Mouse (Mus musculus) forebrain, embryonic 12.5 days (tissue): ENCODE measurements around the gene 2810021J22Rik. TPM values are rescaled to one million over a fixed set of nuclear protein-coding genes. Genes with fewer than 3 reads are reported as not detected.

Experiments
- ATAC-seq: fragments of 200-750 bp; cut with Nextera tagmentation; 2 replicates; pipeline ENCODE4 v1.8.0; 2017; ENCODE audit warnings: moderate TSS enrichment; ENCODE audit not compliant: low FRiP score
- H3K27ac ChIP-seq: fragments of 300-500 bp; sonication (generic); 2 replicates; pipeline ENCODE4 v1.5.1; 2016; ENCODE audit warnings: mild to moderate bottlenecking
- H3K27me3 ChIP-seq: fragments of 300-500 bp; sonication (generic); 2 replicates; pipeline ENCODE4 v1.6.1; 2016; ENCODE audit warnings: mild to moderate bottlenecking
- H3K36me3 ChIP-seq: fragments of 300-500 bp; sonication (generic); replicated peaks from 2 replicates; pipeline ENCODE4 v1.6.1; 2016; ENCODE audit warnings: mild to moderate bottlenecking
- H3K4me1 ChIP-seq: fragments of 300-500 bp; sonication (generic); 2 replicates; pipeline ENCODE4 v1.6.1; 2016
- H3K4me2 ChIP-seq: fragments of 300-500 bp; sonication (generic); 2 replicates; pipeline ENCODE4 v1.6.1; 2016; ENCODE audit warnings: mild to moderate bottlenecking, moderate library complexity
- H3K4me3 ChIP-seq: fragments of 300-500 bp; sonication (generic); replicated peaks from 2 replicates; pipeline ENCODE4 v1.5.1; 2016; ENCODE audit warnings: mild to moderate bottlenecking
- H3K9ac ChIP-seq: fragments of 300-500 bp; sonication (generic); 2 replicates; pipeline ENCODE4 v1.6.1; 2016; ENCODE audit warnings: mild to moderate bottlenecking
- H3K9me3 ChIP-seq: fragments of 300-500 bp; sonication (generic); 2 replicates; pipeline ENCODE4 v1.6.1; 2016
- WGBS: fragments of 180-500 bp; shearing (Covaris S2); methylation state at CpG from one replicate; pipeline ENCODE4 v1.1.7; 2016; 5-methylcytosine and 5-hydroxymethylcytosine counted together
- polyA plus RNA-seq: library from polyadenylated mRNA; unstranded; fragments of >200 nt; fragmentation: Nextera tagmentation; extraction: Ambion mirVana; gene quantifications from 2 replicates; pipeline ENCODE4 v1.2.1, GENCODE M21; 2016

2810021J22Rik gene
- polyA plus RNA-seq, 1 experiment from 2014 or later, result 11.1 TPM

GRCm38 (mm10) chr11:58890511-58890910, 23.5 kb downstream of the 2810021J22Rik start:
- H3K4me1 ChIP-seq, result no peaks in the 10 kb centered on the region
- H3K9me3 ChIP-seq, result no peaks in the 10 kb centered on the region
- no peak overlapping the region for H3K4me3 ChIP-seq
- H3K27ac ChIP-seq, result no peak overlapping the region
- no peak overlapping the region for H3K9ac ChIP-seq
- no peak for ATAC-seq
- no peak overlapping the region for H3K4me2 ChIP-seq
- H3K36me3 ChIP-seq, result peaks cover 45% of the 10 kb centered on the region
- WGBS, result 92% methylated on average over 10 of the region's 10 CpGs
- no peaks in the 10 kb centered on the region for H3K27me3 ChIP-seq

DNA sequence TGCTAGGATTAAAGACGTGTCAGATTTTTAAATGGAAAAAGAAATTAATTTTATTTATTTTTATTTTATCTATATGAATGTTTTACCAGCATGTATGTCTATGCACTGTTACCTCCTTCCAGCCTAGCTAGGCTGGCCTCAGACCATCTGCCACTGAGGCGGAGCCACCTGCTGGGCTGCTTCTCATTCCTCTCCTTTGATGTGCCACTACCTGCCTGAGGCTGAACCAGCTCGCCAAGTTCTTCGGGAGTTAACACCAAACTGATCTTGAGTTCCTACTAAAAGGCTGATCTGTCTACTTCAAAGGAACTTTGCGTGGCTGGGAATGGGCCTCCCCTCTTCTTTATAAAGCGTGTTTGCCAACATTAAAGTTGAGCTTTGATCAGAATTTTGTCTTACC, 27.4 kb downstream of the 2810021J22Rik start:
- Histone ChIP-seq H3K4me2 (no peak overlapping the region), H3K4me3 (no peak overlapping the region), H3K9ac (no peak overlapping the region), H3K27ac (no peak overlapping the region), H3K36me3 (peaks cover 70% of the 10 kb centered on the region), H3K4me1 (0 out of 2 replicates have a peak, but pooled peaks cover 3% of the 10 kb centered on the region), H3K9me3 (no peaks in the 10 kb centered on the region), H3K27me3 (no peaks in the 10 kb centered on the region)
- WGBS, result 79% methylated on average over 6 of the region's 6 CpGs
- no peak for ATAC-seq

DNA sequence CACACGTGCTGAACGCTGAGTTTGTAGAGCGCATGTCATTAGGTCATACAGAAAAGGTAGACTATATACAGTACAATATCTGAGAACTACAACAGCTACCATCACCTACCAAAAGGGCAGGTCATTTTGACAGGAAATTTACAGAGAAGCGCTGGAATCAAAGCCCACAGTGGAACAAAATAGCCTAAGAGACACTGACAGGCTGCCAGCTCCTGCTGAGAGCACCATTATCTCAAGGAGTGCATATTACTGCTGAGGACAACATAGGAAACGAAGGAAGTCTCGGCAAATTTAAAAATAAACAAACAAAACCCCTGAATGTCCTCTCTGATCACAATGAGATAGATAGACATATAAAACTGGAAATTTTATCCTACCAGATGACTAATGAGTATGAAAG, 30.5 kb downstream of the 2810021J22Rik start:
- Histone ChIP-seq H3K9me3 (no peaks in the 10 kb centered on the region), H3K4me3 (no peak overlapping the region), H3K9ac (no peak overlapping the region), H3K27me3 (no peaks in the 10 kb centered on the region), H3K27ac (no peak overlapping the region), H3K4me2 (no peak overlapping the region), H3K36me3 (peaks cover 59% of the 10 kb centered on the region), H3K4me1 (0 out of 2 replicates have a peak, but pooled peaks cover 3% of the 10 kb centered on the region)
- ATAC-seq, result no peak
- 83% methylated on average over 6 of the region's 6 CpGs for WGBS

DNA sequence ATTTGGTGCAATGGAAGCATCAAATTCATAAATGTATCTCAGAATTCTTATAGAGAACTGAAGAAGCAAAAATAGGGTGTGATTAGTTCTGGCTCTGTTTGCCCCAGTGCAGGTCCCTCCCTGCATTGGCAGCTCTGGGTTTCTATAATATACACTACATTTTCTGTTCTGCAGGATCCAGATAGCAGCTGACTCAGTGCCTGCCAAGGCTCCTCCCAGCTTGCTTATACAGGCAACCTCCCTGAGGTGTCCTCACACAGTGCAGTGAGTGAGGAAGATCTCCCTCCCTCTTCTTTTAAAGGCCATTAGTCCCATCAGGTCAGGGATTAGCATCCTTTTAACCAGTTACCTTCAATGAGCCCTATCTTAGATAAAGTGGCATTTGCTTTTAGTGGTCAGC, 34.1 kb downstream of the 2810021J22Rik start:
- Histone ChIP-seq H3K9me3 (no peaks in the 10 kb centered on the region), H3K9ac (no peak overlapping the region), H3K36me3 (peaks cover 45% of the 10 kb centered on the region)

GRCm38 (mm10) chr11:58903511-58904409, 36.7 kb downstream of the 2810021J22Rik start, which contains the start of gene Zfp39:
Gene Zfp39 (minus strand): TSS chr11:58904225.
- ATAC-seq, result peak; percentile 99
- H3K4me2 ChIP-seq, result peak within 1 kb of the TSS; percentile 85
- peak within 1 kb of the TSS; percentile 88 for H3K9ac ChIP-seq
- no peaks in the 10 kb centered on the region for H3K27me3 ChIP-seq
- WGBS, result under 1% methylated on average over 40 of the region's 40 CpGs
- H3K36me3 ChIP-seq, result peaks cover 24% of the 10 kb centered on the region
- H3K4me3 ChIP-seq, result peak within 1 kb of the TSS; percentile 75
- H3K27ac ChIP-seq, result peak within 1 kb of the TSS; percentile 80
- H3K9me3 ChIP-seq, result no peaks in the 10 kb centered on the region
- peaks cover 11% of the 10 kb centered on the region for H3K4me1 ChIP-seq

More for the DNA sequence above, 34.1 kb downstream of the 2810021J22Rik start:
- Histone ChIP-seq H3K27ac (no peak overlapping the region), H3K4me2 (no peak overlapping the region), H3K4me3 (no peak overlapping the region), H3K27me3 (no peaks in the 10 kb centered on the region), H3K4me1 (peaks cover 13% of the 10 kb centered on the region)
- ATAC-seq, result no peak

GRCm38 (mm10) chr11:58904410-58904718, 37.3 kb downstream of the 2810021J22Rik start:
- peak overlapping the region; percentile 85 for H3K4me2 ChIP-seq
- H3K9ac ChIP-seq, result 0 out of 2 replicates have a peak overlapping the region, but pooled peaks have one; percentile 21
- peaks cover 11% of the 10 kb centered on the region for H3K4me1 ChIP-seq
- no peaks in the 10 kb centered on the region for H3K27me3 ChIP-seq
- no peaks in the 10 kb centered on the region for H3K9me3 ChIP-seq
- 2% methylated on average over 8 of the region's 8 CpGs for WGBS
- H3K4me3 ChIP-seq, result peak overlapping the region; percentile 75
- peaks cover 18% of the 10 kb centered on the region for H3K36me3 ChIP-seq
- ATAC-seq, result peak; percentile 60; the same call in 1 of the 2 replicates
- no peak overlapping the region for H3K27ac ChIP-seq

- Histone ChIP-seq H3K9me3 (no peaks in the 10 kb centered on the region), H3K4me2 (no peak overlapping the region), H3K9ac (no peak overlapping the region), H3K27me3 (no peaks in the 10 kb centered on the region), H3K27ac (no peak overlapping the region), H3K4me3 (no peak overlapping the region), H3K4me1 (peaks cover 11% of the 10 kb centered on the region), H3K36me3 (peaks cover 15% of the 10 kb centered on the region)
- 42% methylated on average over 6 of the region's 6 CpGs for WGBS
- no peak for ATAC-seq
Observed at GRCm38 (mm10) chr11:58904838-58905237, 37.8 kb downstream of the 2810021J22Rik start.

DNA sequence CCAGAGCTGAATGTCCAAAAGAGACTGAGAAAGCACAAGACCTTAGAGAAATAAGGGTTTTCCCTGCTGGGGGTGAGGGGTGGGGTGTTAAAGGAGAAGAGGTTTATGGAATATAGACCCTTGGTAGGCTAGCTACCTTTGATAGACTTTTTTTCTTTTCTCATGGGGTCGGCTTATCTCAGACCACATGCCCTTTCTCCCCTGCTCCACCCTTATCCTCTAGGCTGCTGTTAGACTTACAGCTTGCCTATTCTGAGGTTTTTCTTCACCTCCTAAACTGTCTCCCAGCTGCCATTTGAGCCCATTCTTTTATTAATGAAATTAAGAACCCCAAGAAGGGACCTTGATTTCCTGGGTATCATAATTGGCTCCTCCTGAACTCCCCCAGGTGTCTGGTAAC, 46.8 kb downstream of the 2810021J22Rik start:
- H3K27me3 ChIP-seq, result 0 out of 2 replicates have a peak, but pooled peaks cover 5% of the 10 kb centered on the region
- H3K9ac ChIP-seq, result no peak overlapping the region
- H3K4me1 ChIP-seq, result no peaks in the 10 kb centered on the region
- no peak overlapping the region for H3K27ac ChIP-seq
- WGBS, result 88% methylated on average over 1 of the region's 1 CpGs
- H3K4me2 ChIP-seq, result no peak overlapping the region
- no peak for ATAC-seq
- H3K4me3 ChIP-seq, result no peak overlapping the region
- H3K36me3 ChIP-seq, result no peaks in the 10 kb centered on the region
- H3K9me3 ChIP-seq, result no peaks in the 10 kb centered on the region

DNA sequence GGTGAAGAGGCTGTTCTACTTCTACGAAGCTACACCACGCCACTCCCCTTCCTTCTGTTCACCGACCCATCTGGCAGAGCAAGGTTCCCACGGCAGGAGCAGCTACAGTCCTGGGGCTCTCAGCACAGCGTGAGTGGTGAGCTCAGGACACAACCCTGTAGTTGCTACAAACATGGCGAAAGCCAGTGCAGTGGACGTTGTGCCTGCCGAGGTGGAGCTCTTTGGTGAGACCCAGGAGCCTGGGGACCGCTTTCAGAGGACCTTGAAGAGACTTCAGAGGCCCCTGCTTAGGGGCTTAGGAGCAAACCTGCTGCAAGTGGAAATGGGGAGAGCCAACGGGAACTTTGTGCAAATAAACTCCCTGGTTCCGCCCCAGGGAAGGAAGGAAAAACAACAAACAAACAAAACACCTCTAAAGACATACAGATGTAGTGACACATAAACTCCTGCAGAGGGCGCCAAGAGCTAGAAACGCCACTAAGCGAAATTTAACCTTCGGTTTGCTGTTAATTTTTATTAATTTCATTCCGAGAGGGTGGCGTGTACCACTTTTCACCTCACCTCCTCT, 47.5 kb downstream of the 2810021J22Rik start:
- Histone ChIP-seq H3K4me1 (no peaks in the 10 kb centered on the region), H3K4me3 (peak overlapping the region; percentile 28), H3K9ac (peak overlapping the region; percentile 47), H3K36me3 (no peaks in the 10 kb centered on the region), H3K4me2 (peak overlapping the region; percentile 51), H3K27ac (no peak overlapping the region), H3K27me3 (0 out of 2 replicates have a peak, but pooled peaks cover 5% of the 10 kb centered on the region), H3K9me3 (no peaks in the 10 kb centered on the region)
- ATAC-seq, result no peak
- 20% methylated on average over 17 of the region's 17 CpGs for WGBS

DNA sequence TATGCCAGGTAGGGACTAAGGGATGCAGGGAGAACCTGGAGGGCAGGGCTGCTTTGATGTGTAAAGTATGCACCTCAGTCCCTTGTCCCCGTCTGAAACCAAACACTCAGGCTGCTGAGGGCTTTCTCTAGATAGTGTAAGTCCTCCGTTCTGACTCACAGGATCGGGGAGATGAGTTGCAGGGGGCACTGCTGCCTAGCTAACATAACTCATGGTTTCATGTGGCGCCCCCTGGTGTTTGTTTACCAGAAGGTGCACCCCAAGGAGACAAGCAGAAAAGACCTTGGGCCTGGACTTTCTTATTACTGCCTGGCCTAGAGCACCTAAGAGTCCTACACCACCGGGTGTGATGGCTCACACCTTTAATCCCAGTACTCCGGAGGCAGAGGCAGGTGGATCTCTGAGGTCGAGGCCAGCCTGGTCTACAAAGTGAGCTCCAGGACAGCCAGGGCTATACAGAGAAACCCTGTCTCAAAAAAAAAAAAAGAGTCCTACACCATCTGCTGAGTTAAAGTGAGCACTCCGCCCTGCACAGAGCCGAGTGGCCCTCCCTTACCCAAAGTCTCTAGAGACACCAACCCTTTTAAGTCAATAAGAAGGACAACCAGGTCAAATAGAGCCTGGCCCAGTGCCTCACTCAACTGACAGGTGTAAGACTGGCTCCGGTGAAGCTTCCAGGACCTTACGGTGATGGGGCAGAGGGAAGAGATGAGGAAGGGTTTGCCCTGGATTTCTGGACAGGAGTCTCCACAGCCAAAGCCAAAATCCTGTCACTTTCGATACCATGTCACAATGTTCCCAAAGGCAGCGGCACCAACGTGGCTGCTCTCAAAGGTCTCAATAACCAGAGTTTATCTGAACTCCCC, 50.1 kb downstream of the 2810021J22Rik start:
- 55% methylated on average over 14 of the region's 14 CpGs for WGBS
- no peaks in the 10 kb centered on the region for H3K4me1 ChIP-seq
- no peaks in the 10 kb centered on the region for H3K36me3 ChIP-seq
- no peak overlapping the region for H3K27ac ChIP-seq
- no peaks in the 10 kb centered on the region for H3K9me3 ChIP-seq
- H3K27me3 ChIP-seq, result 0 out of 2 replicates have a peak, but pooled peaks cover 5% of the 10 kb centered on the region
- no peak for ATAC-seq
- no peak overlapping the region for H3K9ac ChIP-seq
- H3K4me2 ChIP-seq, result no peak overlapping the region
- no peak overlapping the region for H3K4me3 ChIP-seq

DNA sequence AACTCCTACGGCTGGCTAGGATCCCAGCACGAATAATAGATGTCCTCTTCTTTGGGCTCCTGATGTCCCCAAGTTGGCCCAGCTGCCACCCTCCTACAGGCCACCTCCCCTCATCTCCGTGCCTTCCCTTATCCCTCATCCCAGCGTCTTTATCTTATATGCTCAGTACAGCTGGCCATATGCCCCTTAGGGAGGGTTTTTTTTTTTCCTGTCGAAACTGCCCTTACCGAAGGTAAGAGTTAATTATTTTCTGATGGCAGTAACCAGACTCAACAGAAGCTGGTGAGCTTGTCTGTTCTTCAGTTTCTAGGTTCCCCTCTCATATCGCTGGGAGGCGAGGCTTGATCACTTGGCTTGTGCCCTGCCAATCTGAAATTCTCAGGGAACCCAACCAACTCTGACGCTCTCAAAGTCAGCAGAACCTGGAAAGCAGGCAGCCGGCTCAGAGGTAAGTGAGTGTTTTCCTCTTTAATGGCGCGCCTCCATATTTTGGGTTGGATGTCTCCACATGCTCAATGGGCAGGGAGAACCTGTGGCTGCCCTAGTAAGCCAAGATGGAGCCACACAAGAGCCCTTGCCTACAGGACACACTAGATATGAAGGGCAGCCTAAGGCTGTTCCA, 50.8 kb downstream of the 2810021J22Rik start, which contains the start of gene Btnl10:
TSS of gene Btnl10 (plus strand) at position 164 of the 622 bp plus-strand sequence.
- Histone ChIP-seq H3K4me1 (no peaks in the 10 kb centered on the region), H3K9ac (no peak within 1 kb of the TSS), H3K27ac (no peak within 1 kb of the TSS), H3K9me3 (no peaks in the 10 kb centered on the region), H3K4me3 (no peak within 1 kb of the TSS), H3K36me3 (no peaks in the 10 kb centered on the region), H3K4me2 (no peak within 1 kb of the TSS), H3K27me3 (0 out of 2 replicates have a peak, but pooled peaks cover 5% of the 10 kb centered on the region)
- no peak for ATAC-seq
- WGBS, result 87% methylated on average over 12 of the region's 12 CpGs
